Mouse (Mus musculus) kidney, postnatal 10 days (tissue): ENCODE measurements at regions not wholly inside any gene's neighbourhood (a gene's known extent, or its start where the extent isn't known, plus 50 kb on each side); places are given as distances from the start of the nearest gene placed in this dataset.

Source experiments
- DNase-seq: peaks from one replicate; pipeline ENCODE4 v3.0.0; 2021; ENCODE audit warnings: mixed read lengths

- peak; percentile 8 for DNase-seq
Observed at GRCm38 (mm10) chr4:37647051-37647450, 695.5 kb upstream of the Lingo2 start.
